Mouse (Mus musculus) CH12.LX (cell line): ENCODE results near the gene Rsph14.

Source experiments
- CTCF ChIP-seq, 2 experiments: IDR thresholded peaks in 1 of 2; conservative IDR thresholded peaks in 1 of 2; 2 replicates each; pipeline ENCODE4 v1.5.1; 2011 to 2012; ENCODE audit warnings: low read depth in 2 of 2, low read length in 2 of 2, improper control_type of control experiment in 1 of 2, inconsistent platforms in 1 of 2, mild to moderate bottlenecking in 1 of 2, moderate library complexity in 1 of 2
- EP300 ChIP-seq: IDR thresholded peaks from 2 replicates; pipeline ENCODE4 v1.6.1; 2011; ENCODE audit warnings: low read length, improper control_type of control experiment
- JUND ChIP-seq: conservative IDR thresholded peaks from 2 replicates; pipeline ENCODE4 v1.6.1; 2011; ENCODE audit warnings: low read depth, low read length, improper control_type of control experiment
- KAT2A ChIP-seq: IDR thresholded peaks from 2 replicates; pipeline ENCODE4 v1.6.1; 2012; ENCODE audit warnings: low read length, improper control_type of control experiment, inconsistent platforms; ENCODE audit not compliant: insufficient replicate concordance
- MAX ChIP-seq: IDR thresholded peaks from 2 replicates; pipeline ENCODE4 v1.6.1; 2011; ENCODE audit warnings: low read length, improper control_type of control experiment
- POLR2A ChIP-seq: IDR thresholded peaks from 2 replicates; pipeline ENCODE4 v1.6.1; 2011; ENCODE audit warnings: low read depth, mild to moderate bottlenecking, improper control_type of control experiment, low read length
- RCOR1 ChIP-seq: conservative IDR thresholded peaks from 2 replicates; pipeline ENCODE4 v1.6.1; 2012; ENCODE audit warnings: low read depth, mild to moderate bottlenecking, inconsistent platforms, low read length, improper control_type of control experiment
- SMC3 ChIP-seq: IDR thresholded peaks from 2 replicates; pipeline ENCODE4 v1.6.1; 2011; ENCODE audit warnings: low read depth, low read length, improper control_type of control experiment
- TCF12 ChIP-seq: IDR thresholded peaks from 2 replicates; pipeline ENCODE4 v1.6.1; 2014; ENCODE audit warnings: low read depth, mild to moderate bottlenecking, inconsistent platforms, low read length, improper control_type of control experiment

DNA sequence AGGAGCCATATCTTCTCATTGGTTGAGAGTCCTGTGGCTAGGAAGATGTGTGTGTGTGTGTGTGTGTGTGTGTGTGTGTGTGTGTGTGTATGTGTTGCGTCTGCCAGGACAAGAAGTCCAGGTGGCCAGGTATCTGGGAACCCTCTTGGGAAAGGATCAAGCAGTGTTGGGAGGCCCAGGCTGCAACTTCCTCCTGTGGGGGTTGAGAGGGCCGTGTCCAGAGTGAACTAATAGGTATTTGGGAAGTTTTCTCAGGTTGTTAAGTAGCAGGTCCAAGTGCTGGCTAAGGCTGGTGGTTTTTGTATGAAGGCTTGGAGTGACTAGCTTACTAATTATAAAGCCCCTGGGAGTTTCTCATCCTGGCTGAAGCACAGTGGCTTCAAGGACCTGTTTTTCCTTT is 35.7 kb upstream of the Rsph14 start:
- no peak for TF ChIP-seq RCOR1
- TF ChIP-seq POLR2A = no peak
- TF ChIP-seq SMC3 = no peak
- TF ChIP-seq CTCF (conservative IDR thresholded peaks at IDR 0.05 in 1 of 2, IDR thresholded peaks at IDR 0.05 in 1 of 2; ENCODE audit: low read depth in 2 of 2, low read length in 2 of 2) = no peak
- no peak for TF ChIP-seq KAT2A
- TF ChIP-seq TCF12 = no peak
- no peak for TF ChIP-seq MAX
- TF ChIP-seq EP300 = no peak
- TF ChIP-seq JUND = no peak
